Mouse (Mus musculus): ENCODE measurements around the gene Dnajc25. TPM values are rescaled to one million over a fixed set of nuclear protein-coding genes. Genes with fewer than 3 reads are reported as not detected.

Dnajc25 gene
- total RNA-seq, 2 experiments from 2014 or later = 5.7 TPM

- no peak for DNase-seq (ENCODE audit: low spot score in 2 of 2)
Measured at GRCm38 (mm10) chr4:59057929-59058328, 63.1 kb downstream of the Dnajc25 start.

DNA sequence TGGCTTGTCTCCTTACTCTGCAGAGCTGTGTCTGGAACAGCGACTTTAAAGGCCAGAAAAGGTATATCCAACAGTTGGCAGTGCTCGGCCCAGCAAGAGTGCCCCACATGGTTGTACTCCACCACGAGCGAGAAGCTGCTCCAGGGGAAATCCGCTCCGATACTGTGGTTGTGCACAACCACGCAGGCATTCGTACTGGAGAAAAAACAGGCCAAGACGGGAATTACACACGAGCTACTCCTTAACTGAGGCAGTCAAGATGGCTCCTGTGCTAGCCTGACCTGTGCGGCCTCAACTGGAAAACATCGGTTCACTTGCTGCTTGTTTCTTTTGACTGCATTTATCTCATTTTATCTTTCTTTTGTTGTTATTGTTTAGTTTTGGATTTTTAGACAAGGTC is 67.7 kb downstream of the Dnajc25 start:
- DNase-seq (ENCODE audit: low spot score in 2 of 2) = no peak

DNA sequence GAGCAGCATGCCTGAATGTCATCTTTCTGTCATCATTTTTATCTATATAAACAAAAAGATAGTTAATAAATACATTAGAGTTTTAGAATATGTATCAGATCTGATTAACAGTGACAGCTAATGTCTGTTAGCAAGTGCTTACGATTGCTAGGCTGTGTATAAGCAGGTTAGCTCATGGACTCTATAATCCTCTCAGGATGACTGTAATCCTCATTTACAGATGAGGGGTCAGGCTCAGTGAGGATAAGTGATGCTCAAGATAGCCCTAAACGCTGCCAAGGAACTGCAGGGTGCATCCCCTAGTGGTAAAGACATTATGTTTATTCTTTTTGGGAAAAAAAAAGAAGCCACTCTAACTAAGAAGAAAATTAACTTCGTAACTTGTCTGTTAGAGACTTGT is 74.4 kb downstream of the Dnajc25 start:
- no peak for DNase-seq (ENCODE audit: low spot score in 2 of 2)

Other genes with a start within 250 kb of the Dnajc25 start
- gene Olfr267, start 207.3 kb upstream of the Dnajc25 start, total RNA-seq (2021) = under 1 TPM; 0.26 to 0.33 TPM
- gene Ecpas, start 82.3 kb upstream of the Dnajc25 start, total RNA-seq (2021) = 100 to 1,000 TPM; 132 to 133 TPM
- 10 to 100 TPM; 57.7 to 61.3 TPM for gene Zkscan16, start 51.4 kb upstream of the Dnajc25 start, total RNA-seq (2021)
- 1 to 10 TPM; 2.1 TPM for gene Ptgr1, start 7.9 kb upstream of the Dnajc25 start, total RNA-seq (2021)
- 1 to 10 TPM; 1.7 to 3.3 TPM for gene Gm20503, start 8.1 kb downstream of the Dnajc25 start, total RNA-seq (2021)
- 10 to 100 TPM; 63.3 to 64.8 TPM for gene Gng10, start 40.0 kb downstream of the Dnajc25 start, total RNA-seq (2021)
- not detected for gene AI481877, start 143.9 kb downstream of the Dnajc25 start, total RNA-seq (2021)
- gene Ugcg, start 194.2 kb downstream of the Dnajc25 start, total RNA-seq (2021) = 10 to 100 TPM; 83.6 to 86.2 TPM